In genomic region chr14:79452591-79452934, GRCm38 (mm10) we compare ENCODE assay signal across 8 mouse cellular contexts. TPM values are rescaled to one million over a fixed set of nuclear protein-coding genes. Genes with fewer than 3 reads are reported as not detected.
DNase-seq lines count a peak whose midpoint lies in the region; ATAC-seq and TF ChIP-seq lines count a peak whose summit lies in the region.
"Not testable (repeated sequence)": the region's sequence is repeated elsewhere in the genome, so short reads cannot be mapped to it uniquely, and the experiment has no call there.

No protein-coding gene starts in this region.

- not testable (repeated sequence) for H3K9ac ChIP-seq in ES-Bruce4 (ENCODE audit: low read depth, poor library complexity, severe bottlenecking); forebrain, embryonic 16.5 days (replicated peaks; ENCODE audit: low read depth, low read length); hindbrain, embryonic 15.5 days; kidney, postnatal 0 days (ENCODE audit: low read depth, low read length); liver, embryonic 16.5 days (ENCODE audit: low read depth, low read length); midbrain, embryonic 13.5 days (replicated peaks); neural tube, embryonic 12.5 days

- not testable (repeated sequence) for H3K4me2 ChIP-seq in forebrain, embryonic 16.5 days (ENCODE audit: low read length); hindbrain, embryonic 15.5 days; kidney, postnatal 0 days (ENCODE audit: low read length); midbrain, embryonic 13.5 days (replicated peaks); neural tube, embryonic 12.5 days (replicated peaks)
- H3K4me2 ChIP-seq in liver, embryonic 16.5 days (ENCODE audit: low read depth, low read length) = peak overlapping the region; percentile 32

- TF ChIP-seq POLR2A in ES-Bruce4 (IDR thresholded peaks at IDR 0.05; ENCODE audit: insufficient read depth, low read length) = not testable (repeated sequence)

- DNase-seq in kidney, postnatal 0 days (ENCODE audit: low spot score) = not testable (repeated sequence)

- not testable (repeated sequence) for H3K27me3 ChIP-seq in ES-Bruce4 (ENCODE audit: control insufficient read depth, insufficient read depth, low read length, poor library complexity, severe bottlenecking); erythroblast, embryonic 14.5 days (ENCODE audit: control insufficient read depth); forebrain, embryonic 16.5 days (replicated peaks; ENCODE audit: control insufficient read depth, insufficient read depth, low read length); hindbrain, embryonic 15.5 days; kidney, postnatal 0 days (ENCODE audit: insufficient read depth, low read length); liver, embryonic 16.5 days (ENCODE audit: control insufficient read depth, insufficient read depth, low read depth, low read length); midbrain, embryonic 13.5 days; neural tube, embryonic 12.5 days (replicated peaks)

- TF ChIP-seq EP300 in ES-Bruce4 (IDR thresholded peaks at IDR 0.05; ENCODE audit: insufficient read depth, low read depth, low read length) = not testable (repeated sequence)

- peak; percentile 14; the same call in 1 of the 2 replicates for ATAC-seq in forebrain, embryonic 16.5 days
- peak; percentile 16; the same call in 1 of the 2 replicates for ATAC-seq in hindbrain, embryonic 15.5 days (ENCODE audit: low FRiP score, low read depth)
- peak; percentile 57 for ATAC-seq in kidney, postnatal 0 days (replicated peaks; ENCODE audit: low FRiP score, low read depth)
- ATAC-seq in liver, embryonic 16.5 days (ENCODE audit: low read depth) = not testable (repeated sequence)
- ATAC-seq in midbrain, embryonic 13.5 days = peak; percentile 41; the same call in 1 of the 2 replicates
- ATAC-seq in neural tube, embryonic 12.5 days (ENCODE audit: low FRiP score, low read depth) = peak; percentile 26; the same call in 1 of the 2 replicates

- TF ChIP-seq CTCF in ES-Bruce4 (IDR thresholded peaks at IDR 0.05; ENCODE audit: low read depth, low read length); kidney, postnatal 0 days (IDR thresholded peaks at IDR 0.05; ENCODE audit: low read depth): not testable (repeated sequence)

- H3K4me1 ChIP-seq in ES-Bruce4 (ENCODE audit: control insufficient read depth, insufficient read depth, low read length); forebrain, embryonic 16.5 days (replicated peaks; ENCODE audit: control insufficient read depth, insufficient read depth, low read length); hindbrain, embryonic 15.5 days (replicated peaks); kidney, postnatal 0 days (replicated peaks; ENCODE audit: insufficient read depth, low read length); liver, embryonic 16.5 days (ENCODE audit: control insufficient read depth, low read depth, low read length); midbrain, embryonic 13.5 days (replicated peaks); neural tube, embryonic 12.5 days: not testable (repeated sequence)
- H3K4me1 ChIP-seq in erythroblast, embryonic 14.5 days (ENCODE audit: control insufficient read depth) = peaks cover 31% of the 10 kb centered on the region

- not testable (repeated sequence) for H3K9me3 ChIP-seq in ES-Bruce4 (replicated peaks; ENCODE audit: control insufficient read depth, insufficient read depth, low read length, poor library complexity, severe bottlenecking); erythroblast, embryonic 14.5 days (ENCODE audit: control insufficient read depth, low read length); forebrain, embryonic 16.5 days (ENCODE audit: control insufficient read depth, low read length); hindbrain, embryonic 15.5 days; kidney, postnatal 0 days (replicated peaks; ENCODE audit: low read length); liver, embryonic 16.5 days (replicated peaks; ENCODE audit: control insufficient read depth, low read length); midbrain, embryonic 13.5 days; neural tube, embryonic 12.5 days

- WGBS in forebrain, embryonic 16.5 days = 98% methylated on average over 8 of the region's 10 CpGs
- 95% methylated on average over 8 of the region's 10 CpGs for WGBS in hindbrain, embryonic 15.5 days
- WGBS in kidney, postnatal 0 days = 98% methylated on average over 5 of the region's 10 CpGs
- 97% methylated on average over 5 of the region's 10 CpGs for WGBS in liver, embryonic 16.5 days (ENCODE audit: insufficient replicate concordance)
- WGBS in midbrain, embryonic 13.5 days = 91% methylated on average over 7 of the region's 10 CpGs
- 93% methylated on average over 7 of the region's 10 CpGs for WGBS in neural tube, embryonic 12.5 days

- not testable (repeated sequence) for H3K36me3 ChIP-seq in ES-Bruce4 (ENCODE audit: control insufficient read depth, insufficient read depth, low read length, poor library complexity, severe bottlenecking); erythroblast, embryonic 14.5 days (ENCODE audit: control insufficient read depth); forebrain, embryonic 16.5 days (ENCODE audit: control insufficient read depth, insufficient read depth); hindbrain, embryonic 15.5 days; kidney, postnatal 0 days (ENCODE audit: insufficient read depth, low read length); liver, embryonic 16.5 days (ENCODE audit: control insufficient read depth, insufficient read depth); midbrain, embryonic 13.5 days; neural tube, embryonic 12.5 days

- H3K27ac ChIP-seq in ES-Bruce4 (ENCODE audit: insufficient read depth, low read length); forebrain, embryonic 16.5 days (ENCODE audit: low read length); hindbrain, embryonic 15.5 days (replicated peaks); kidney, postnatal 0 days; liver, embryonic 16.5 days (ENCODE audit: low read length); midbrain, embryonic 13.5 days; neural tube, embryonic 12.5 days: not testable (repeated sequence)

- H3K4me3 ChIP-seq in ES-Bruce4 (ENCODE audit: low read depth, low read length) = 0 out of 2 replicates have a peak overlapping the region, but pooled peaks have one; percentile 16
- peak overlapping the region; percentile 54 for H3K4me3 ChIP-seq in erythroblast, embryonic 14.5 days (replicated peaks)
- not testable (repeated sequence) for H3K4me3 ChIP-seq in forebrain, embryonic 16.5 days (replicated peaks; ENCODE audit: low read length); hindbrain, embryonic 15.5 days; kidney, postnatal 0 days (replicated peaks; ENCODE audit: low read depth, low read length); midbrain, embryonic 13.5 days (replicated peaks); neural tube, embryonic 12.5 days
- peak overlapping the region; percentile 21; the same call in 1 of the 2 replicates for H3K4me3 ChIP-seq in liver, embryonic 16.5 days (ENCODE audit: low read depth, low read length)

RNA-seq across cellular contexts. Expression of gene Kbtbd6, which starts 0.9 kb away (rescaled TPM):
- 1.7 and 1.9 TPM in 2 replicates for polyA plus RNA-seq in ES-Bruce4 (2011; ENCODE audit: insufficient read depth, insufficient read length, low read depth, missing spikeins)
- polyA plus RNA-seq in erythroblast, embryonic 14.5 days (2012) = 0.09 and 0.25 TPM in 2 replicates
- polyA plus RNA-seq in forebrain, embryonic 16.5 days (2015; fragmentation: Nextera tagmentation; extraction: Ambion mirVana) = 2.8 and 3.8 TPM in 2 replicates
- polyA plus RNA-seq in hindbrain, embryonic 15.5 days (2015; fragmentation: Nextera tagmentation; extraction: Ambion mirVana) = 2.0 and 2.8 TPM in 2 replicates
- 2.0 and 2.1 TPM in 2 replicates for polyA plus RNA-seq in kidney, postnatal 0 days (2015; fragmentation: Nextera tagmentation; extraction: Ambion mirVana)
- 2.5 and 2.9 TPM in 2 replicates for polyA plus RNA-seq in liver, embryonic 16.5 days (2015; fragmentation: Nextera tagmentation; extraction: Ambion mirVana)
- polyA plus RNA-seq in midbrain, embryonic 13.5 days (2015; fragmentation: Nextera tagmentation; extraction: Ambion mirVana) = 1.8 and 2.3 TPM in 2 replicates
- 2.9 and 4.2 TPM in 2 replicates for polyA plus RNA-seq in neural tube, embryonic 12.5 days (2016; fragmentation: Nextera tagmentation; extraction: Ambion mirVana)

RNA-seq across cellular contexts. Expression of gene Kbtbd7, which starts 26.3 kb away (rescaled TPM):
- polyA plus RNA-seq in ES-Bruce4 (2011; ENCODE audit: insufficient read depth, insufficient read length, low read depth, missing spikeins) = 7.2 and 8.7 TPM in 2 replicates
- 0.09 and 0.14 TPM in 2 replicates for polyA plus RNA-seq in erythroblast, embryonic 14.5 days (2012)
- polyA plus RNA-seq in forebrain, embryonic 16.5 days (2015; fragmentation: Nextera tagmentation; extraction: Ambion mirVana) = 25.2 and 30.4 TPM in 2 replicates
- polyA plus RNA-seq in hindbrain, embryonic 15.5 days (2015; fragmentation: Nextera tagmentation; extraction: Ambion mirVana) = 18.2 and 18.8 TPM in 2 replicates
- polyA plus RNA-seq in kidney, postnatal 0 days (2015; fragmentation: Nextera tagmentation; extraction: Ambion mirVana) = 9.7 and 10.1 TPM in 2 replicates
- 3.2 and 3.4 TPM in 2 replicates for polyA plus RNA-seq in liver, embryonic 16.5 days (2015; fragmentation: Nextera tagmentation; extraction: Ambion mirVana)
- 18.1 TPM in 2 replicates for polyA plus RNA-seq in midbrain, embryonic 13.5 days (2015; fragmentation: Nextera tagmentation; extraction: Ambion mirVana)
- 17.7 and 20.5 TPM in 2 replicates for polyA plus RNA-seq in neural tube, embryonic 12.5 days (2016; fragmentation: Nextera tagmentation; extraction: Ambion mirVana)

RNA-seq across cellular contexts. Expression of gene Elf1, which starts 28.4 kb away (rescaled TPM):
- polyA plus RNA-seq in ES-Bruce4 (2011; ENCODE audit: insufficient read depth, insufficient read length, low read depth, missing spikeins) = 18.1 and 20.4 TPM in 2 replicates
- 0.65 and 0.69 TPM in 2 replicates for polyA plus RNA-seq in erythroblast, embryonic 14.5 days (2012)
- polyA plus RNA-seq in forebrain, embryonic 16.5 days (2015; fragmentation: Nextera tagmentation; extraction: Ambion mirVana) = 2.7 and 3.3 TPM in 2 replicates
- polyA plus RNA-seq in hindbrain, embryonic 15.5 days (2015; fragmentation: Nextera tagmentation; extraction: Ambion mirVana) = 2.9 and 3.8 TPM in 2 replicates
- polyA plus RNA-seq in kidney, postnatal 0 days (2015; fragmentation: Nextera tagmentation; extraction: Ambion mirVana) = 18.2 and 18.3 TPM in 2 replicates
- 7.8 and 8.8 TPM in 2 replicates for polyA plus RNA-seq in liver, embryonic 16.5 days (2015; fragmentation: Nextera tagmentation; extraction: Ambion mirVana)
- 3.0 and 4.1 TPM in 2 replicates for polyA plus RNA-seq in midbrain, embryonic 13.5 days (2015; fragmentation: Nextera tagmentation; extraction: Ambion mirVana)
- 8.0 TPM in 2 replicates for polyA plus RNA-seq in neural tube, embryonic 12.5 days (2016; fragmentation: Nextera tagmentation; extraction: Ambion mirVana)

RNA-seq across cellular contexts. Expression of gene Wbp4, which starts 28.8 kb away (rescaled TPM):
- 38.7 and 42.9 TPM in 2 replicates for polyA plus RNA-seq in ES-Bruce4 (2011; ENCODE audit: insufficient read depth, insufficient read length, low read depth, missing spikeins)
- polyA plus RNA-seq in erythroblast, embryonic 14.5 days (2012) = 0.82 and 0.86 TPM in 2 replicates
- 42.2 and 42.5 TPM in 2 replicates for polyA plus RNA-seq in forebrain, embryonic 16.5 days (2015; fragmentation: Nextera tagmentation; extraction: Ambion mirVana)
- polyA plus RNA-seq in hindbrain, embryonic 15.5 days (2015; fragmentation: Nextera tagmentation; extraction: Ambion mirVana) = 40.1 and 43.1 TPM in 2 replicates
- polyA plus RNA-seq in kidney, postnatal 0 days (2015; fragmentation: Nextera tagmentation; extraction: Ambion mirVana) = 46.8 and 47.6 TPM in 2 replicates
- polyA plus RNA-seq in liver, embryonic 16.5 days (2015; fragmentation: Nextera tagmentation; extraction: Ambion mirVana) = 13.0 and 13.1 TPM in 2 replicates
- polyA plus RNA-seq in midbrain, embryonic 13.5 days (2015; fragmentation: Nextera tagmentation; extraction: Ambion mirVana) = 48.4 and 49.7 TPM in 2 replicates
- polyA plus RNA-seq in neural tube, embryonic 12.5 days (2016; fragmentation: Nextera tagmentation; extraction: Ambion mirVana) = 49.4 and 53.3 TPM in 2 replicates

RNA-seq across cellular contexts. Expression of gene Mtrf1, which starts 55.0 kb away (rescaled TPM):
- polyA plus RNA-seq in ES-Bruce4 (2011; ENCODE audit: insufficient read depth, insufficient read length, low read depth, missing spikeins) = 9.3 and 11.0 TPM in 2 replicates
- polyA plus RNA-seq in erythroblast, embryonic 14.5 days (2012) = not detected in 2 replicates
- polyA plus RNA-seq in forebrain, embryonic 16.5 days (2015; fragmentation: Nextera tagmentation; extraction: Ambion mirVana) = 11.0 and 12.0 TPM in 2 replicates
- 10.9 and 11.1 TPM in 2 replicates for polyA plus RNA-seq in hindbrain, embryonic 15.5 days (2015; fragmentation: Nextera tagmentation; extraction: Ambion mirVana)
- 10.9 and 12.2 TPM in 2 replicates for polyA plus RNA-seq in kidney, postnatal 0 days (2015; fragmentation: Nextera tagmentation; extraction: Ambion mirVana)
- 3.5 and 4.3 TPM in 2 replicates for polyA plus RNA-seq in liver, embryonic 16.5 days (2015; fragmentation: Nextera tagmentation; extraction: Ambion mirVana)
- polyA plus RNA-seq in midbrain, embryonic 13.5 days (2015; fragmentation: Nextera tagmentation; extraction: Ambion mirVana) = 11.1 and 11.3 TPM in 2 replicates
- polyA plus RNA-seq in neural tube, embryonic 12.5 days (2016; fragmentation: Nextera tagmentation; extraction: Ambion mirVana) = 9.5 and 12.0 TPM in 2 replicates
